Mouse (Mus musculus) kidney, adult 2 months (tissue): ENCODE results near the gene Bcan.

Experiments
- CTCF ChIP-seq: fragments of 200-500 bp; conservative IDR thresholded peaks from 2 replicates; pipeline ENCODE4 v1.5.1; 2011; ENCODE audit warnings: low read depth, mild to moderate bottlenecking, control low read depth, low read length, moderate library complexity, mixed read lengths; ENCODE audit not compliant: insufficient read depth, insufficient read length
- POLR2A ChIP-seq: fragments of 200-500 bp; IDR thresholded peaks from one replicate; pipeline ENCODE4 v1.6.1; 2011; ENCODE audit warnings: low read depth, low read length, control low read depth

DNA sequence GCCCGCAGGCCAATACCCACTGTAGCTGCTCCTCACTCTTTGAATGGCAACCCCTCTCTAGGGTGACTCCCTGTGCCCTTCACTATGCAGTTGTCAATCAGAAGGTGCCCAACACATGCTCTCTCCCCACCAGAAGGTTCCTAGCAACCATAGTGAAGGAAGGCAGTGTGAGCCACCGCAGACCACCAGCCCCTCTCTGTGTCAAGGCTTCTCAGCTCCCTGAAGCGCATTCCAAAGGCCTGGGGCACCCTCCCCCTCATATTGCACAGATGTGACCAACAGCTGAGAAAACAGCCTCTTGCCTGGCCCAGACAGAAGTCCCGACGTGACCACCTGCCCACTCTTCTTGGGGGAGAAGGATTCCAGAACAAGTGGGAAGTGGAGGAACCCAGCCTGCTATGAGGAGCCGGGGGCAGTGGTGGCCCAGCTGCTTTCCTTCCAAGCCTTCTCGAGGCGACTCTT, 27.8 kb downstream of the Bcan start:
- no peak for TF ChIP-seq CTCF
- TF ChIP-seq POLR2A: no peak
